Mouse (Mus musculus) hindbrain, embryonic 15.5 days (tissue): Measurements from ENCODE around the gene Trnt1. TPM values are rescaled to one million over a fixed set of nuclear protein-coding genes. Genes with fewer than 3 reads are reported as not detected.
A peak's percentile ranks its signal among the peaks of the same experiment; 100 is the strongest.

Source experiments
- ATAC-seq: fragments of 200-750 bp; cut with Nextera tagmentation; 2 replicates; pipeline ENCODE4 v1.8.0; 2017; ENCODE audit warnings: low read depth, moderate number of reproducible peaks, moderate TSS enrichment; ENCODE audit not compliant: low FRiP score
- H3K27ac ChIP-seq: fragments of 300-500 bp; sonication (generic); replicated peaks from 2 replicates; pipeline ENCODE4 v1.5.1; 2015; ENCODE audit warnings: mild to moderate bottlenecking, inconsistent platforms
- H3K27me3 ChIP-seq: fragments of 300-500 bp; sonication (generic); 2 replicates; pipeline ENCODE4 v1.6.1; 2015; ENCODE audit warnings: control low read depth, inconsistent platforms
- H3K36me3 ChIP-seq: fragments of 300-500 bp; sonication (generic); 2 replicates; pipeline ENCODE4 v1.6.1; 2015; ENCODE audit warnings: control low read depth, inconsistent platforms
- H3K4me1 ChIP-seq: fragments of 300-500 bp; sonication (generic); replicated peaks from 2 replicates; pipeline ENCODE4 v1.6.1; 2015; ENCODE audit warnings: control low read depth, inconsistent platforms
- H3K4me2 ChIP-seq: fragments of 300-500 bp; sonication (generic); 2 replicates; pipeline ENCODE4 v1.6.1; 2015; ENCODE audit warnings: moderate library complexity, mild to moderate bottlenecking, inconsistent platforms
- H3K4me3 ChIP-seq: fragments of 300-500 bp; sonication (generic); 2 replicates; pipeline ENCODE4 v1.5.1; 2015; ENCODE audit warnings: mild to moderate bottlenecking, inconsistent platforms
- H3K9ac ChIP-seq: fragments of 300-500 bp; sonication (generic); 2 replicates; pipeline ENCODE4 v1.6.1; 2015; ENCODE audit warnings: inconsistent platforms
- H3K9me3 ChIP-seq: fragments of 300-500 bp; sonication (generic); 2 replicates; pipeline ENCODE4 v1.6.1; 2016; ENCODE audit warnings: control low read depth, inconsistent platforms
- WGBS: fragments of 180-500 bp; shearing (Covaris S2); methylation state at CpG from one replicate; pipeline ENCODE4 v1.1.7; 2015; 5-methylcytosine and 5-hydroxymethylcytosine counted together
- polyA plus RNA-seq: library from polyadenylated mRNA; unstranded; fragments of >200 nt; fragmentation: Nextera tagmentation; extraction: Ambion mirVana; gene quantifications from 2 replicates; pipeline ENCODE4 v1.2.1, GENCODE M21; 2015

The Trnt1 gene
- polyA plus RNA-seq, 1 experiment from 2014 or later: 56.9 TPM

DNA sequence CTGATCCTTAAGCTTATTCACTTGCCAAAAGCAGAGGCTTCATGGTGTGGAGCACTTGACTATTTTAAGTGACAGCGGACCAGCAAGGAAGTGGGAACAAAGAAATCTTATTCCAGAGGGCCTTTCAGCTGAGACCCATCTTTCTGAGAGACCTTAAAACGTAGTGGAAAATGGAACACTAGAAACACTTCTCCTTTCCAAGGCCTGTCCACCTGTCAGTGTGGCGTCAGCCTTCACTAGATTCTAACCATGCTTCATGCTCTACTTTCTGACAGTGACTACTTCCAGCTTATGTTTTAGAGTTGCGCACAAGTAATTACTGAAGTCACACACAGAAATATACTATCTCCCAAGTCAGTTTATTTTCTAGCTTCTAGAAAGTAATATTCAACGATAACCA lies 23.6 kb downstream of the Trnt1 start:
- H3K4me2 ChIP-seq: no peak overlapping the region
- ATAC-seq: no peak
- no peak overlapping the region for H3K4me3 ChIP-seq
- WGBS: 93% methylated on average over 5 of the region's 5 CpGs
- H3K9me3 ChIP-seq: no peaks in the 10 kb centered on the region
- H3K27me3 ChIP-seq: no peaks in the 10 kb centered on the region
- peaks cover 55% of the 10 kb centered on the region for H3K36me3 ChIP-seq
- H3K27ac ChIP-seq: no peak overlapping the region
- H3K9ac ChIP-seq: no peak overlapping the region
- no peaks in the 10 kb centered on the region for H3K4me1 ChIP-seq

DNA sequence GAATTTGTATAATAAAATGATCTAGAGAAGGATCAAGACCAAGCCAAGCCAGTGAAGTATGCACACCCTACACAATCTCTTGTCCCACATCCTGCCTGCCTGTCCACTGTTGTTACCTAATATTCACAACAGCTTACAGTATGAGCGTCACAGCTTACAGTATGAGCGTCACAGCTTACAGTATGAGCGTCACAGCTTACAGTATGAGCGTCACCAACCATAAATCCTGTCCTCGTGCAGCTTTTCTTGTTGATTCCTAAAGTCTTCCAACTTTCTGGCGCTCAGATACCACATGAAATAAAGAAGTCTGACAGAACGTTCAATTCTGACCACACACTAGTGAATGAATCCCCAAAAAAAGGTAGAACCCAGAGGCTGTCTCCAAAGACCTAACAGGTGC lies 24.2 kb downstream of the Trnt1 start:
- Histone ChIP-seq H3K9me3 (no peaks in the 10 kb centered on the region), H3K9ac (no peak overlapping the region), H3K4me1 (no peaks in the 10 kb centered on the region), H3K4me3 (no peak overlapping the region), H3K27ac (no peak overlapping the region), H3K27me3 (no peaks in the 10 kb centered on the region), H3K4me2 (no peak overlapping the region), H3K36me3 (peaks cover 51% of the 10 kb centered on the region)
- WGBS: 96% methylated on average over 7 of the region's 7 CpGs
- ATAC-seq: no peak

DNA sequence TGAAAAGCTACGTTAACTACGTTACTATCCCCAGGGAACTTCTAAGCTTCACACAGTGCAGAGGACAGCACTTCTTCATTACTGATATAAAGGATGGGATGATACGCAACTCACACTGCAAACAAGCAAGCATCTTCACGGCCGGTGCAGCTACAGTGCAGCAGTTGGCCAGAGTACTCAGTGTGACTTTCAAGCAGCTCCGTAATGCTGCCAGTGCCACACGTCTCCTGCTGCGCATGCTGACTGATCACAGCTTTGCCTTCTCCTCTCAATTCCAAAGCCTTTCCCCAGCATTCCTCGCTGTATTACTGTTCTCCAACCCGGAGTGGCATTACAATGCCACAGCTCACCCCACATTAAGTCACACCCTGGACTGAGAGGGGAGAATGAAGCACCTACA lies 24.7 kb downstream of the Trnt1 start:
- Histone ChIP-seq H3K27me3 (no peaks in the 10 kb centered on the region), H3K4me3 (no peak overlapping the region), H3K27ac (no peak overlapping the region), H3K4me2 (no peak overlapping the region), H3K4me1 (peaks cover 4% of the 10 kb centered on the region), H3K9me3 (no peaks in the 10 kb centered on the region), H3K36me3 (peaks cover 48% of the 10 kb centered on the region), H3K9ac (no peak overlapping the region)
- no peak for ATAC-seq
- WGBS: 96% methylated on average over 10 of the region's 10 CpGs

DNA sequence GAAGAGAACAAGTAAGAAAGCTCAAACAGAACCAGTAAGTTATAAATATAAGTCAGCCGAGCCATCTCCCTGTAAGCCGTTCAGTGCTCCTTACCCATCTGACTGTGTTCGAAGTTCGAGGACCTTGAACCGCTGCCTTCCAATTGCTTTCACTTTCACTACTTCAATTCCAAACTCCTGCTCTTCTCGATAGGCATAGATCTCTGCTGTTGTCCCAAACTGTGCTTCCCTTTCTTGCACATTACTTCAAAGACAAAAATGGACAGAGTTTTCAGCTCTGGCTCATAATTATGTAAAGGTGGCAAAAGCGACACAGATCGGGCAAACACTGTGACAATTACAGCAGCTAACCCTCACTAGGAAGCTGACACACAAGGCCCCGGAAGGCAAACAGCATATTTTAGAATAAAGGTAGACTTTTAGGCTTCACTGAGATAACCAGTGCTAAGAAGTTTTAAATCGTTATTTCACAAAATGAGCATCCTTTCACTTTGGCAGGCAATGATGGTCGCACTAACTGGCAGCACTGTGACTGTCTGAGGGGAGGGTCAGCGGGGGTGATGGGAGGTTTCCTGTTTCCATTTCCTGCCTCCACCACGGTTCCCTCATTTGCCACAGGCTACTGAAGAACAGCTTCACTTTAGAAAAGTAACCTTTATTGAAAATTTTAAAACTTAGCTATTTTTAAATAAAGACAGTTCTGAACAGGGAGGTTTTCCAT lies 25.3 kb downstream of the Trnt1 start:
- Histone ChIP-seq H3K4me1 (peaks cover 10% of the 10 kb centered on the region), H3K9ac (no peak overlapping the region), H3K27ac (no peak overlapping the region), H3K4me3 (no peak overlapping the region), H3K9me3 (no peaks in the 10 kb centered on the region), H3K36me3 (peaks cover 44% of the 10 kb centered on the region), H3K4me2 (no peak overlapping the region), H3K27me3 (no peaks in the 10 kb centered on the region)
- 95% methylated on average over 13 of the region's 13 CpGs for WGBS
- no peak for ATAC-seq

DNA sequence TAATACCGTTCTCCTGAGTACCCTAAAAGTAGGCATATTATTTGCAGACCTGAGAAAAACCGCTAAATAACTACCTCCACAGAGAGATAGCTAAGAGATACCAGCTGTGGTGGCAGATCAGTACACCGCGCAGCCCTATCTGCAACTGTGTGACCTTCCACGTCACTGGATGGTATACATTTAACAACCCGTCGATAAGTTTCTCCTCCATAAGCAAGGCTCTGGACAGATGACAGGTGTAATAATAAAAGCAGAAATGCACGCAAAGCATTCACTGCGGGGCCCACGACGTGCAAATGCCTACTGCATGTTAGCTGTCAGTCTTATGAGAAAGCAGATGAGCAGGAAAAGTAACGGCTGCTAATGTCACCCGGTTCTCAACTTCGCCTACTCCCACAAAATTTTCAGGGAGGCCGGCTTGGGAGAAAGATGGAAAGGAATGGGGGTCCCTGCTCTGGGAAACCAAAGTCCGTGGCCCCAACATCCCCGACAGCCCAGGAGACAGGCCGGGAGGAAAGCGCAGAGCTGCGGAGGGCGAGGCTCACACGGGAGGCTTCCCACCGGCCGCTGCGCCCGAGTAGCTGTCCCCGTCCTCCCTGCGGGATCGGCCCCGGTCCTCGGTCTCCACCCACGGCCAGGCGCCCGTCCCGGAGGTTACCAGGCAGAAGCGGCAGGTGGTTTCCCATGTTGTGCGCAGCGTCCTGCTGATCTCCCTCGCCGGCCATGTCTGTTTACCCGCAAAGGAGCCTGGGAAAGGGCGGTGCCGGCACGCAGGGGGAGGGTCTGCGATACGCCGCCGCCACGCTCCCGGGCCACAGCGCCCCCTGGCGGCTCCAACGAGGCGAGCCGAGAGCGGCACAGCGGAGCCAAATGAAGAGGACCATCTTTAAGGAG lies 30.7 kb downstream of the Trnt1 start, which contains the start of gene Crbn:
TSS of gene Crbn (minus strand) at position 745 of the 894 bp plus-strand sequence.
- peak; percentile 97 for ATAC-seq
- WGBS: 3% methylated on average over 49 of the region's 57 CpGs
- H3K27me3 ChIP-seq: no peaks in the 10 kb centered on the region
- peaks cover 10% of the 10 kb centered on the region for H3K36me3 ChIP-seq
- no peaks in the 10 kb centered on the region for H3K9me3 ChIP-seq
- peak within 1 kb of the TSS; percentile 67 for H3K9ac ChIP-seq
- H3K4me1 ChIP-seq: peaks cover 15% of the 10 kb centered on the region
- H3K4me3 ChIP-seq: peak within 1 kb of the TSS; percentile 74
- peak within 1 kb of the TSS; percentile 86 for H3K4me2 ChIP-seq
- H3K27ac ChIP-seq: no peak within 1 kb of the TSS

DNA sequence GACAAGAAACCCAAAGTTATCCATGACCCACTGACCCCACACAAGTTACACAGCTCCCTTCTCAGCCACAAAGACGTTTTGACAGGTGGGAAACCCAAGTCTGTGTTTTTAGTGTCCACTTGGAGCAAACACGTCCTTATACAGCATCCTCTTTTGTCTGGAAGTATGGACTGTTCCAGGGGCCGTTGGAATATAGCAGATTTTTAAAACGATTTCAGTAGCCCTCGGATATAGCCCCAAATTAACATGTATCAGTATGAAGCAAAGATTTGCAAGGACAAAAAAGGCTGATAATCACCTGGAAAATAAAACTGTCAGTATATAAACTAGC lies 31.3 kb downstream of the Trnt1 start:
- Histone ChIP-seq H3K4me3 (peak overlapping the region; percentile 74), H3K9me3 (no peaks in the 10 kb centered on the region), H3K36me3 (peaks cover 5% of the 10 kb centered on the region; the same call in 1 of the 2 replicates), H3K4me1 (peaks cover 15% of the 10 kb centered on the region), H3K4me2 (peak overlapping the region; percentile 86), H3K9ac (peak overlapping the region; percentile 22; the same call in 1 of the 2 replicates), H3K27me3 (no peaks in the 10 kb centered on the region), H3K27ac (no peak overlapping the region)
- WGBS: 54% methylated on average over 5 of the region's 5 CpGs
- ATAC-seq: no peak; the same call in 1 of the 2 replicates

DNA sequence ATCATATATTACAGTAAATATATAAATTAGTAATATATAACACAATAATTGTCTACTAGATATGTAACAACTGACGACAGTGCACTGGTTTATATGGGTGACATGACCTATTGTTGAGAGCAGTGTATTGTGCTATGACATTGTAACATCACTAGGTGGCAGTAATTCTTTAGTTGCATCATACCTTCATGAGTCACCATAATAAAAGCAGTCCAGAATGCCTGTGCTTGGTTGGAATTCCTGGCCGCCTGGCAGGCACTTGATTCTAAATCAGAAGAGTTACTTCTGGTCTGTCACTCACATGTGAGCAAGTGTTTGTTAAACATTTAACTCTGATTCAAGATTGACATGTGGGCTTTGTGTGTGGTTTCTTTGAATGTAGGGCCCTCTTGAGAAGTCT lies 36.0 kb downstream of the Trnt1 start:
- Histone ChIP-seq H3K27me3 (no peaks in the 10 kb centered on the region), H3K4me2 (no peak overlapping the region), H3K36me3 (no peaks in the 10 kb centered on the region), H3K9me3 (no peaks in the 10 kb centered on the region), H3K27ac (no peak overlapping the region), H3K9ac (no peak overlapping the region), H3K4me1 (peaks cover 3% of the 10 kb centered on the region; the same call in 1 of the 2 replicates), H3K4me3 (no peak overlapping the region)
- WGBS: 23% methylated on average over 2 of the region's 2 CpGs
- ATAC-seq: peak; percentile 62; the same call in 1 of the 2 replicates

DNA sequence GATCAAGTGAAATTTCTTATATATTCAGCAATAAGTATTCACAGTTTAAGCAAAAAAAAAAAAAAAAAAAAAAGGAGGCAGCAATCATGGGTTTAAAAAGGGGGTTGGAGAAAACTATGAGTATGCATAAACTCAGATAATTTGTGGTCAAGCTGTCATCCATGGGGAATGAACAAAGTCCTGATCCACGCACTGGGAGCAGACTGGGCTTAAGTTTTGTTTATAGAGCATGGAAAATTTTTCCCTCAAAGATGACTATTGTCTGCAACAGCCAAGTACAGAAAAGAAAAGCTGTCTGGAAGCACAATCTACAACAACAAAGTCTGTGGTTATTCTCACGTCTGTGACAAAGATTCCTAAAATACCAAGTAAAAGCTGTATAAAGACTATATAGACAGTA lies 40.2 kb downstream of the Trnt1 start:
- Histone ChIP-seq H3K27ac (no peak overlapping the region), H3K9me3 (no peaks in the 10 kb centered on the region), H3K36me3 (no peaks in the 10 kb centered on the region), H3K4me1 (no peaks in the 10 kb centered on the region), H3K4me3 (no peak overlapping the region), H3K27me3 (no peaks in the 10 kb centered on the region), H3K9ac (no peak overlapping the region), H3K4me2 (no peak overlapping the region)
- no peak for ATAC-seq
- 72% methylated on average over 2 of the region's 2 CpGs for WGBS

DNA sequence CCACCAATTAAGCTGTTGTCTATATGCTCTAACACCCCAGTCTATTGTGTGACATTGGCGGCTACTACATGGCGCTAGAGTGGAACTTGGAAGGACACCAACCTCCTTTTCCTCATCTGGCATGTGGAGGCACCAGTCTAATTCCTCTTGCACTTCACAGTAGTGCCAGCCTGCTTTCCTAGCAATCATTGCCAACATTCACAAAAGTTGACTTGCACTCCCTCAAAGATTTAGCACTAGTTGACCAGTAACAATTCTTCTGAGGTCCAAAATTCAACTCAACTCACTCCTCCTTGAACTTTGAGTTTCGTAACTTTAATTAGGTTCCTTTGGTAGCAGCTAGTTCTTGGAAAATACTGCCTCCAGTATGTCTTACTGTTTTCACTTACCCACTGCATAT lies 41.8 kb downstream of the Trnt1 start:
- H3K4me2 ChIP-seq: no peak overlapping the region
- H3K27ac ChIP-seq: no peak overlapping the region
- no peak overlapping the region for H3K9ac ChIP-seq
- H3K4me1 ChIP-seq: no peaks in the 10 kb centered on the region
- 93% methylated on average over 3 of the region's 3 CpGs for WGBS
- H3K27me3 ChIP-seq: no peaks in the 10 kb centered on the region
- no peaks in the 10 kb centered on the region for H3K9me3 ChIP-seq
- no peak overlapping the region for H3K4me3 ChIP-seq
- ATAC-seq: no peak
- H3K36me3 ChIP-seq: no peaks in the 10 kb centered on the region

DNA sequence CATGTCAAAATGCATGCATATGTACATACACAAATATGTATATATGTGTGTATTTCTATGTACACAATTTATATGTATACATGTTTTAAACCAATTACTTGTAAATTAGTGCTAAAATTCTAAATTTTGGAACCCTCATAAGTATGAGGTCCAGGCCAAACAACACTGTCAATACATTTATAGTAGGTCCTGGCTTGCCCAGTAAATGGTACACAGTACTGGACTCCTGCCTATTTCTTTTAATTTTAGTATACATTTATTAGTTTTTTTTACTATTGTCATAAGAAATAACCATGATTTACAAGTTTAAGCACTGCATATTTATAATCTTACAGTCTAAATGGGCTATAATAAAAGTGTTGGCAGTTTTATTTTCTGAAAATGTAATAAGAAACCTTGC lies 50.3 kb downstream of the Trnt1 start:
- H3K9ac ChIP-seq: no peak overlapping the region
- ATAC-seq: no peak
- H3K4me2 ChIP-seq: no peak overlapping the region
- H3K27me3 ChIP-seq: no peaks in the 10 kb centered on the region
- no peaks in the 10 kb centered on the region for H3K36me3 ChIP-seq
- no peaks in the 10 kb centered on the region for H3K9me3 ChIP-seq
- H3K27ac ChIP-seq: no peak overlapping the region
- peaks cover 3% of the 10 kb centered on the region; the same call in 1 of the 2 replicates for H3K4me1 ChIP-seq
- no peak overlapping the region for H3K4me3 ChIP-seq

DNA sequence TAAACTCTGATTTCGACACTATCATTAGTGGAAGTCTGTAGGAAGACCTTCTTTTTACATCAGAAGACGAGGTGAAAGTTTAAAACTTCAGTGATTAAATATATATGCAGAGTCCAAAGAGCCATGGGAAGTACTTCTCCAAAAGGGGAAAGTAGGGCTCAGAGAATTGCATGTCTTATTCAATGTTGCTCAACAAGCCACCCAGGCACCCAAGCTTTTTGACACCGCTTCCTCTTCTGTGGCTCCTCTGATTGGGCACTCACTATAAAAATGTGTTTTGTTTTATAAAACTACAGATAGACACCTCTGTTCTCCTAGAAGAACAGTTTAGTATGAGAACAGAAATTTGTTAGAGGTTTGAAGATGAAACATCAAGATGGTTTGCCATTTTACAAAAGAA lies 51.0 kb downstream of the Trnt1 start:
- 80% methylated on average over 3 of the region's 3 CpGs for WGBS
- Histone ChIP-seq H3K9me3 (no peaks in the 10 kb centered on the region), H3K27me3 (no peaks in the 10 kb centered on the region), H3K9ac (no peak overlapping the region), H3K27ac (no peak overlapping the region), H3K36me3 (no peaks in the 10 kb centered on the region), H3K4me1 (peaks cover 3% of the 10 kb centered on the region; the same call in 1 of the 2 replicates), H3K4me3 (no peak overlapping the region), H3K4me2 (no peak overlapping the region)
- ATAC-seq: no peak

DNA sequence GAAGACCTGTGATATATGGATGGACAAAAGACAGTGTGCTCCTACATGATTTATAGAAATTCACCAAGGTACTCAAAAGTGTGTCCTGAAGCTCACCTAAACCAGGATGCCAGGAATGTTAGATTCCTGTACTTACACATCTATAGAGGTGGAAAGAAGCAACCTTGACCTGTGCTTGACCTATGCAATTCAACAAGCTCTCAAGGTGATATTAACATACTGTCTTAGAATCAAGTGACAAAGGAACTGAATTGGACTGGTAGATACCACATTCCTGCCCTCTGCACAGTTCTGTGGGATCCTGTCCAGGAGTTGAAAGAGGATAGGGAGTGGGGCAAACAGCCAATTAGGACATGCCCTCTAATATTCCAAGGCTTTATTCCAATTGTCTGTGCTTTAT lies 51.6 kb downstream of the Trnt1 start:
- Histone ChIP-seq H3K4me1 (peaks cover 3% of the 10 kb centered on the region; the same call in 1 of the 2 replicates), H3K9ac (no peak overlapping the region), H3K9me3 (no peaks in the 10 kb centered on the region), H3K36me3 (no peaks in the 10 kb centered on the region), H3K4me2 (no peak overlapping the region), H3K27me3 (no peaks in the 10 kb centered on the region), H3K4me3 (no peak overlapping the region), H3K27ac (no peak overlapping the region)
- ATAC-seq: no peak
